Mouse (Mus musculus) liver, embryonic 14.5 days (tissue): ENCODE measurements around the gene Cfl1. TPM values are rescaled to one million over a fixed set of nuclear protein-coding genes. Genes with fewer than 3 reads are reported as not detected.

Source experiments
- ATAC-seq: fragments of 200-750 bp; cut with Nextera tagmentation; 2 replicates; pipeline ENCODE4 v1.8.0; 2017; ENCODE audit warnings: moderate number of reproducible peaks, mild to moderate bottlenecking, moderate library complexity; ENCODE audit not compliant: insufficient read depth
- DNase-seq, 3 experiments: peaks; one replicate each; pipeline ENCODE4 v3.0.0-alpha.2; 2012 to 2013; ENCODE audit warnings: low read depth in 3 of 3, low spot score in 3 of 3
- H3K27ac ChIP-seq: fragments of 300-500 bp; sonication (generic); 2 replicates; pipeline ENCODE4 v1.5.1; 2014; ENCODE audit warnings: moderate library complexity, mild to moderate bottlenecking, control low read depth, inconsistent platforms
- H3K27me3 ChIP-seq: fragments of 300-500 bp; sonication (generic); 2 replicates; pipeline ENCODE4 v1.6.1; 2014; ENCODE audit warnings: mild to moderate bottlenecking, low read length, moderate library complexity; ENCODE audit not compliant: control insufficient read depth, insufficient read depth
- H3K36me3 ChIP-seq: fragments of 300-500 bp; sonication (generic); replicated peaks from 2 replicates; pipeline ENCODE4 v1.6.1; 2014; ENCODE audit warnings: low read depth; ENCODE audit not compliant: control insufficient read depth, insufficient read depth
- H3K4me1 ChIP-seq, 2 experiments: fragments of 200-500 bp in 1 of 2; fragments of 300-500 bp in 1 of 2; sonication (generic) in 1 of 2; replicated peaks; 2 replicates each; pipeline ENCODE4 v1.6.1; 2012 to 2014; ENCODE audit warnings: antibody characterized with exemption in 1 of 2, inconsistent platforms in 1 of 2, low read length in 1 of 2; ENCODE audit not compliant: control insufficient read depth in 2 of 2, insufficient read depth in 2 of 2
- H3K4me2 ChIP-seq: fragments of 300-500 bp; sonication (generic); 2 replicates; pipeline ENCODE4 v1.6.1; 2014; ENCODE audit warnings: low read depth, mild to moderate bottlenecking, control low read depth, moderate library complexity
- H3K4me3 ChIP-seq, 2 experiments: fragments of 200-500 bp in 1 of 2; fragments of 300-500 bp in 1 of 2; sonication (generic) in 1 of 2; 2 replicates each; pipeline ENCODE4 v1.5.1; 2012 to 2014; ENCODE audit warnings: low read depth in 2 of 2, low read length in 2 of 2, mild to moderate bottlenecking in 2 of 2, control low read depth in 1 of 2, inconsistent platforms in 1 of 2, moderate library complexity in 1 of 2; ENCODE audit not compliant: insufficient read depth in 1 of 2
- H3K9ac ChIP-seq: fragments of 300-500 bp; sonication (generic); replicated peaks from 2 replicates; pipeline ENCODE4 v1.6.1; 2014; ENCODE audit warnings: mild to moderate bottlenecking, control low read depth, moderate library complexity
- H3K9me3 ChIP-seq: fragments of 300-500 bp; sonication (generic); 2 replicates; pipeline ENCODE4 v1.6.1; 2016; ENCODE audit warnings: low read length, mixed read lengths; ENCODE audit not compliant: control insufficient read depth
- CTCF ChIP-seq: IDR thresholded peaks from 2 replicates; pipeline ENCODE4 v1.5.1; 2016; ENCODE audit warnings: antibody characterized with exemption, low read depth, control low read depth
- EP300 ChIP-seq: IDR thresholded peaks from 2 replicates; pipeline ENCODE4 v1.6.1; 2016; ENCODE audit warnings: antibody characterized with exemption, low read depth
- WGBS: fragments of 180-500 bp; shearing (Covaris S2); extraction: QIAGEN DNeasy Blood & Tissue Kit; methylation state at CpG from one replicate; pipeline ENCODE4 v1.1.7; 2014; ENCODE audit not compliant: insufficient replicate concordance; 5-methylcytosine and 5-hydroxymethylcytosine counted together
- polyA plus RNA-seq, 2 experiments: library from polyadenylated mRNA; depleted of rRNA in 1 of 2; stranded (reverse) in 1 of 2; unstranded in 1 of 2; fragments of >200 nt; fragmentation: Nextera tagmentation in 1 of 2; extraction: Ambion mirVana in 1 of 2; gene quantifications; 2 replicates each; pipeline versions ENCODE4 v1.2.1 to v1.2.3; 2012 to 2014

The Cfl1 gene
- polyA plus RNA-seq, 2 experiments: 443 to 1,304 TPM

DNA sequence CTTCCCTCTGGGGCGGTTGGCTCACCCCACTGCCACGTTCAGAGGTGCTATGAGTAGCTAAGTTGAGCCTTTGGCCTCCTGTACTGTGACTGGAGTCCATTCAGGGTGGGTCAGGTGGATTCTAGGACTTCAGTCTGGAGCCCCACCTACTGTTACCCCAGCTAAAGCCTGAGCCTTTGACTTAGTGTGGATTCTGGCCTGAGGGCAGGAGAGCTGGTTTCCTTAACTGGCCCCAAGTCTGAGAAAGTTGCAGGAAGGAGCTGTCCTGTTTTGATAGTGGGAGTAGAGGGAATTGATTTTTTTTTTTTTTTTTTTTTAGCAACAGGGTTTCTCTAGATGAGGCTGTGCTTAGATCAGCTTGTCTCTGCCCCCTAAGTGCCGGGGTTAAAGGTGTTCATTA is 4.1 kb downstream of the Cfl1 start:
- no peak overlapping the region for H3K4me3 ChIP-seq

DNA sequence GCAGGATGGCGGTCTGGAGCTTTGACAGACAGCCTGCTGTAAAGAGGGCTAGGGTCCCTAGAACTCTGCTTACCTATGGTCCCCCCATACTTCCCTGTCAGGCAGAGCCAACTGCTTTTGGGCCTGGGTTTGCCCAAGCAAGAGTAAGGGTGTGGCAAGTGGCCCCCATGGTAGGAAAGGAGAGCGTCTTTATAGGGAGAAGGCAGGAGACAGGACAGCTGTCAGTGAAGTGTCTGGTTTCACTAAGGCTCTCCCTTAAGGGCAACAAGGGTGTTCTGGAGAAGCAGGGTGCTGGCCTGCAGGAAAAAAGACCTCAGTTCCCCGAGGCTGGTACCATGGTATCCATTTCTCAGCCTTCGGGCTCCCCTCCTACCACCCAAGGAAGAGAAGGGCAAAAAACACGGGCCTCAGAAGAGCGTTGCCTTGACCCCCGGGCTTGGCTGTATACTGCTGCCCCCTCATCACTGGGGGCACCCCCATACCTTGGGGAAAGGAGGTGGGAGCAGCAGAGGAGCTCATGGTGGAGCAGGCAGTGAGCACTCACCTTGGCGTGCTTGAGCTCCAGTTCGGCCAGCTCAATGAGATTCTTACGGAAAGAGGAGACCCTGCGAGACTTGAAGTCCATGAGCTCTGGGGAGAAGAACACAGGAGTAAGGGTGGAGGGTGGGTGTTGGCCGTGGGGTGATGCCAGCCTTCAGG is 5.2 kb downstream of the Cfl1 start:
- TF ChIP-seq CTCF: no peak
- TF ChIP-seq EP300: no peak
- ATAC-seq: no peak

More for the DNA sequence above, 4.1 kb downstream of the Cfl1 start:
- no peak for DNase-seq
- Histone ChIP-seq H3K4me1 (peaks cover 7 to 9% of the 10 kb centered on the region in 2 experiments), H3K36me3 (peaks cover 50% of the 10 kb centered on the region), H3K27me3 (no peaks in the 10 kb centered on the region), H3K9ac (no peak overlapping the region), H3K27ac (no peak overlapping the region), H3K9me3 (no peaks in the 10 kb centered on the region), H3K4me2 (no peak overlapping the region)
- ATAC-seq: no peak
- WGBS: 81% methylated on average over 3 of the region's 3 CpGs
- TF ChIP-seq EP300 (no peak), CTCF (no peak)

DNA sequence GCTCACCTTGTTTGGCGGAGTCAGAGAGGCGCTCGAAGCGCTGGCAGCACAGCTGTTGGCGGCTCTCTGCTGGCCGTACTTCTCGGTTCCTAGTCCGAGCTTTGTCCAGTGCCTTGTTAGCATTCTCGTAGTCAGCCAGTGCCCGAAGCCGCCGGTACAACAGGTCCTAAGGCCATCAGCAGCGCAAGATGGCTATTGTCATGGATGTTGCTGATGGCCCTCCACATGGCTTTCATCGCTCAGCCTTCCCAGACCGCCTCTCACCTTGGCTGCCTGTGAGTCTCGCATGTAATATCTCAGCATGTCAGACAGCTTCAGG is 5.8 kb downstream of the Cfl1 start:
- no peak overlapping the region for H3K27ac ChIP-seq
- no peak for TF ChIP-seq CTCF
- H3K4me3 ChIP-seq: no peak overlapping the region
- H3K4me2 ChIP-seq: no peak overlapping the region
- H3K9ac ChIP-seq: no peak overlapping the region
- 92% methylated on average over 16 of the region's 16 CpGs for WGBS
- H3K9me3 ChIP-seq: no peaks in the 10 kb centered on the region
- H3K4me1 ChIP-seq: peaks cover 3 to 4% of the 10 kb centered on the region in 2 experiments; a peak in 3 of 4 replicates
- H3K27me3 ChIP-seq: no peaks in the 10 kb centered on the region
- DNase-seq (no peak), ATAC-seq (no peak)
- H3K36me3 ChIP-seq: peaks cover 50% of the 10 kb centered on the region

More for the DNA sequence above, 5.2 kb downstream of the Cfl1 start:
- H3K36me3 ChIP-seq: peaks cover 50% of the 10 kb centered on the region
- H3K9me3 ChIP-seq: no peaks in the 10 kb centered on the region
- DNase-seq: no peak
- no peak overlapping the region for H3K27ac ChIP-seq
- no peak overlapping the region for H3K9ac ChIP-seq
- no peak overlapping the region for H3K4me3 ChIP-seq
- H3K27me3 ChIP-seq: no peaks in the 10 kb centered on the region
- H3K4me1 ChIP-seq: peaks cover 3 to 4% of the 10 kb centered on the region in 2 experiments; a peak in 3 of 4 replicates
- WGBS: 77% methylated on average over 12 of the region's 12 CpGs
- H3K4me2 ChIP-seq: no peak overlapping the region

DNA sequence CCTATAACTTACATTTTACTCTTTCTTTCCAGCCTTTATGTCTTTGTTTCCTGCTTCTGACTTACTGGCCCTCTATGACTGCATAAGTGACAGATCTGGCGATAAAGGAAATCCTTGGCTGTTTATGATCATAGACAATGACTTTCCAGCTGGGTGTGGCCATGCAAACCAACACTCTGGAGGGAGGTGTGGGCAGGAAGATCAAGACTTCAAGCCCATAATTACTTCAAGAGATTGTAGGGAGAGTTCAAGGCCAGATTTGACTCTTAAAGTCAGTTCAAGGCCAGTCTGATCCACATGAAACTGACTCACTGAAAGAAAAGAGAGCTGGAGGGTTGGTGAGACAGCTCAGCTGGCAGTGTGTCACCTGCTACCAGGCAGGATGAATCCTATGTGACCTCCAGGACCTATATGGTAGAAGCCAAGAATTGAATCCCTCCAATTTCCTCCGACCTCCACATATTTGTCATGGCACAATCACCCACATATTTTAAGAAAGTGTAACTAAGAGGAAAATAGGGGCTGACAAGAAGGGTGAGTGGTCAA is 10.1 kb downstream of the Cfl1 start:
- Histone ChIP-seq H3K9me3 (no peaks in the 10 kb centered on the region), H3K27me3 (no peaks in the 10 kb centered on the region), H3K4me2 (no peak overlapping the region), H3K9ac (no peak overlapping the region), H3K27ac (no peak overlapping the region), H3K4me1 (no peaks in the 10 kb centered on the region), H3K36me3 (peaks cover 18% of the 10 kb centered on the region), H3K4me3 (no peak overlapping the region)
- ATAC-seq (no peak), DNase-seq (no peak)
- TF ChIP-seq EP300: no peak
- no peak for TF ChIP-seq CTCF
- WGBS: 62% methylated on average over 2 of the region's 2 CpGs

DNA sequence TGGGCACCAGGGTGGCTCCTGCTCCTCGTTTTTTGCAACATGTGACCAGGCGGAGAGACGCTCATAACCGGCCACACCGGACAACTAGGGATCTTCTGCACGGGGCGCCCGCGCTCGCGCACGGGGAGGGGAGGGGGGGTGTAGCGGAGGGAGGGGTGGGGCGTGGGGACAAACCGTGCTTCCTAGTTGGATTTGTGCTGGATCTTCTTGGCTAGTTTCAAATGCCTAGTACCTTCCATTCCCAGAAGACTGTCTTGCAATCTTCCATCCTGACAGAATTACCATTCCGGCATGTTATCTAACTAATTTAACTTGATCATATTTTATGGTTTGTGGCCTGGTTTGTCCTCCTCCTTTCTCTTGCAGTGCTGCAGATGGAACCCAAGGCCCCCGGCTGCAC is 13.4 kb downstream of the Cfl1 start, which contains the start of gene 1700020D05Rik:
TSS of gene 1700020D05Rik (minus strand) at position 101 of the 400 bp plus-strand sequence.
- no peak within 1 kb of the TSS for H3K27ac ChIP-seq
- H3K4me1 ChIP-seq: no peaks in the 10 kb centered on the region
- no peak within 1 kb of the TSS for H3K4me2 ChIP-seq
- no peaks in the 10 kb centered on the region for H3K9me3 ChIP-seq
- ATAC-seq (no peak), DNase-seq (no peak)
- TF ChIP-seq EP300 (no peak), CTCF (no peak)
- no peak within 1 kb of the TSS for H3K9ac ChIP-seq
- no peak within 1 kb of the TSS for H3K4me3 ChIP-seq
- no peaks in the 10 kb centered on the region for H3K27me3 ChIP-seq
- H3K36me3 ChIP-seq: no peaks in the 10 kb centered on the region
- WGBS: 66% methylated on average over 17 of the region's 17 CpGs
